Mouse (Mus musculus) monocyte, adult 5-6 weeks (primary cell): ENCODE data around the gene Trp53rkb. TPM values are rescaled to one million over a fixed set of nuclear protein-coding genes. Genes with fewer than 3 reads are reported as not detected.
A peak's percentile ranks its signal among the peaks of the same experiment; 100 is the strongest.

ENCODE experiments used
- ATAC-seq: fragments of 153-309, 156-312 bp; replicated peaks from 2 replicates; pipeline ENCODE4 v1.8.0; 2017; ENCODE audit warnings: mild to moderate bottlenecking; ENCODE audit not compliant: low TSS enrichment, insufficient number of reproducible peaks, severe bottlenecking, poor library complexity, low FRiP score
- total RNA-seq: library from RNA; stranded (forward); fragments of 200-1000, 200-491, 200-594 nt; gene quantifications from 3 replicates; pipeline ENCODE4 v1.2.3, GENCODE M21; 2017

The Trp53rkb gene
- total RNA-seq, 1 experiment from 2014 or later, result 3.3 TPM

DNA sequence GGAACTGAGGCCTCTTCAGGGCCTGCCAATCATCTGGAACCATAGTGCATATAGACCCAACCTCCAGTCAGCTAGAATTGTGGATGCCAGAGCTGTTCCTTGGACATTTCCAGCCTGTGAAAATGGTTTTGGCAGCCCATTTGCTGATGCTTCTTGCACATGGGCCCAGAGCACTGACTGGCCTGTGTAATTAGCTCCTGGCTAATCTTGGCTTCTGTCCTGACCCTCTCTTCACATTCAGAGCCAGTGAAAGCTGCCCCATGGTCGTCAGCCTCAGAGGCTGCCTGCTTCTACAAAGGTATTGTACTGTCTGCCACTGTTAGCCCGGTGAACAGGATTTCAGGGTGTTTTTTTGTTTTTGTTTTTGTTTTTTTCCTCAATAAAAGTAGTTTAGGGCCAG lies 30.6 kb downstream of the Trp53rkb start:
- ATAC-seq, result no peak

DNA sequence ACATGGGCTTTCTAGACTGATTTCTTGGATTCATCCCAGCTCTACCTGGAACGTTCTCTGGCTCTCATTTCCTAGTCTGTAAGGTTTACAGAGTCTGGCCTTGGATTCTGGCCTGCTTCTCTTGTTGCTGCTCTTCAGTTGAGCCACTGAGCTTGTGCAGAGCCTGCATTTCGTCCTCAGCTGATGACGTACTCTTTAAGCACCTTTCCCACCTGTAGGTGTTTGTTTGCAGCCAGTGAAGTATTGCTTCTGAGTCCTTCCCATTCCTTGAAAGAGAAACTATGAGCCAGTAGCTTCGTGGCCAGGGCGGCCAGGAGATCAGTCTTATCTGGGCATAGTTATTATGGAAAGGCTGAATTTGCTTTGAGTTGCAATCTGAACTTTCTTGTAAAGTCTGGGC lies 32.1 kb downstream of the Trp53rkb start:
- no peak for ATAC-seq

GRCm38 (mm10) chr2:166824998-166825397 lies 32.7 kb downstream of the Trp53rkb start:
- no peak for ATAC-seq

DNA sequence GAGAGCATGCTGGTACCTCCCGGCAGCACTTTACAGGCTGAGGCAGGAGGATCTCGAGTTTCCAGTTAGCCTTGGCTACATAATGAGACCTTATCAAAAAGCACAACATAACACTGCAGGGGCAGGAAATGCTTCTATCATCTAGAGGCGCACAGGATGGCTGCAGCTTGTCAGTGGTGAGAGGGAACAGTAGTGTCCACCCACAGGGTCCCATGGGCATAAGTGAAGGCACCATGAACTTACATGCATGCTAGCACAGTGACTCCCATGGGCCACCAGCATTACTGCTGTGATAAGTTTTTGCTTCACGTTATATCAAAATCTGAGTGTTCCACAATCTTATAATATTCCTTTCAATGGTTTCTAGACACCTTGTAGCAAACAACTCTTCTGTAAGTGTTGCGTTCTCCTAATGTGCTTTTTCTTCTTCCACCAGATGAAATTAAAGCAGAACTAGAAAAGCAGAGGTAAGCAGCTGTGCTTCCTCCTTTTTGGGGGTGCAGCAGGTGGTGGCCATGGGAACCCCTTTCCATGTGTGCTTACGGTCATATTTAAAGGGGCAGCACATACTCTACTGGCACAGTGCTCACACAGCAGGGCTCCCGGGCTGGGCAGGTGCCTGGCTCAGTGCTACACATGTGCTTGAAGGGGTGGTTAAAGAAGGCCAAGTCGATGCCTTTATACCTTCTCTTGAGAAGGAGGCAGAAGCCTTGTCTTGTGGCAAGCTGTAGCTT lies 34.3 kb downstream of the Trp53rkb start:
- 0 out of 2 replicates have a peak, but pooled peaks have one; percentile 40 for ATAC-seq

GRCm38 (mm10) chr2:166828306-166828705 lies 36.0 kb downstream of the Trp53rkb start:
- ATAC-seq, result no peak

DNA sequence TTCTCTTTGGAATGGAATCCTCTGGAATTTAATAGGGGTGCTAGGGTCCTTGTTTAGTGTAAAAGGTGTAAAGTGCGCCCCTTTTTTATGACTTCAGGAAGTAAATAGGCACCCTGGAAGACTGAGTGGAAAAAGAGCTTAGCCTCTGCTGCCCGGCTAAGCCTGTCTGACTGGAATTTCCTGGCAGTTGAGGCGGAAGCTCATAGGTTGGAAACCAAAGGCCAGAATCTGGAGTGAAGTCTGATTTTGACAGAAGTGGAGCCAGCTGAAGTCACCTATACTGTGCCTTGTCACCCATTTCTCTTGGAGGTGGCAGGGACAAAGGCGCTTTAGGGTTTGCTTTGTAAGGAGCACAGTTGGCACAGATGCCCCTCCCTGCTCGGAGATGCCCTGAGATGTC lies 38.0 kb downstream of the Trp53rkb start:
- no peak for ATAC-seq

GRCm38 (mm10) chr2:166834091-166834490 lies 41.8 kb downstream of the Trp53rkb start:
- no peak for ATAC-seq

- no peak for ATAC-seq
Observed at GRCm38 (mm10) chr2:166834796-166835195, 42.5 kb downstream of the Trp53rkb start.

- ATAC-seq, result no peak
Observed at GRCm38 (mm10) chr2:166835581-166835980, 43.2 kb downstream of the Trp53rkb start.

DNA sequence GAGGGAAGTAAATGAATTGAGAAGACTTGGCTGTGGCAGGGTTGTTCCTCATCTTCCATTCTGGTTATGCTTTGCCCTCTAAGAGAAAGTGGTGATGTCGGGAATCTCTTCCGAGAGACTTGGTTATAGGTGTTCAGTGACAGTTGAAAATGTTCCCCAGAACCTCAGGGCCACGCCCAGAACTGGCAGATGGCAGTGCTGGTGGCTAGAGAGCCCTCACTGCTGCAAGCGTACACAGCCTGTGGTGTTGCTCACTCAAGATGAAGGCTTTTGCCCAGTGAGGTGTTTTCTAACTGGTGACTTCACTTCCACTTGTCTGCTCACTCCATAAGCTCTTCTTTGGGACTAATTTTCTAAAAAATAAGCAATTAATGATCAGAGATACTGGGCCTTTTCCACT lies 49.5 kb downstream of the Trp53rkb start:
- no peak for ATAC-seq

Other genes starting within 250 kb of the Trp53rkb start
- 118 to 236 TPM (median 124 TPM) in 3 replicates for gene Prex1, start 78.7 kb upstream of the Trp53rkb start, total RNA-seq
- gene Arfgef2, start 13.1 kb downstream of the Trp53rkb start, total RNA-seq, result 17.1 to 25.1 TPM (median 24.6 TPM) in 3 replicates
- 70.7 to 108 TPM (median 105 TPM) in 3 replicates for gene Cse1l, start 113.5 kb downstream of the Trp53rkb start, total RNA-seq
- gene Stau1, start 203.8 kb downstream of the Trp53rkb start, total RNA-seq, result 48.5 to 62.6 TPM (median 52.8 TPM) in 3 replicates
- 80.0 to 90.5 TPM (median 85.6 TPM) in 3 replicates for gene Ddx27, start 222.7 kb downstream of the Trp53rkb start, total RNA-seq